Mouse (Mus musculus) inflammation-experienced regulatory T-cells (primary cell): ENCODE data around the gene Ankrd45. TPM values are rescaled to one million over a fixed set of nuclear protein-coding genes. Genes with fewer than 3 reads are reported as not detected.

Source experiments
- polyA plus RNA-seq, 2 experiments: library from polyadenylated mRNA; unstranded; fragments of 100-300 nt; shearing (Covaris generic); gene quantifications; one replicate each; pipeline ENCODE4 v1.2.1; 2017

Ankrd45 gene
- under 1 TPM; 0.20 to 0.29 TPM for polyA plus RNA-seq

GRCm38 (mm10) chr1:161142531-161143159 lies at the start of gene Ankrd45:
Gene Ankrd45, plus strand, starts transcription at chr1:161142691.

GRCm38 (mm10) chr1:161130726-161131664 lies 11.5 kb upstream of the Ankrd45 start, which contains the start of gene Klhl20:
Gene Klhl20, minus strand, starts transcription at chr1:161131511.

GRCm38 (mm10) chr1:161159214-161159613 lies 16.7 kb downstream of the Ankrd45 start, which contains the start of gene Tex50:
Gene Tex50, minus strand, starts transcription at chr1:161159314.

Other genes starting within 250 kb of the Ankrd45 start
- gene Rc3h1, start 236.3 kb upstream of the Ankrd45 start, polyA plus RNA-seq = 10 to 100 TPM; 10.2 to 14.2 TPM
- gene Serpinc1, start 164.1 kb upstream of the Ankrd45 start, polyA plus RNA-seq = 10 to 100 TPM in 1 of 2 experiments, 1 to 10 TPM in 1; 3.0 to 16.1 TPM
- 10 to 100 TPM in 1 of 2 experiments, 1 to 10 TPM in 1; 9.2 to 10.3 TPM for gene Zbtb37, start 107.8 kb upstream of the Ankrd45 start, polyA plus RNA-seq
- gene Dars2, start 72.0 kb upstream of the Ankrd45 start, polyA plus RNA-seq = 10 to 100 TPM; 12.3 to 12.8 TPM
- gene Cenpl, start 72.0 kb upstream of the Ankrd45 start, polyA plus RNA-seq = 10 to 100 TPM; 12.2 to 16.6 TPM
- 10 to 100 TPM; 26.8 to 30.0 TPM for gene Klhl20, start 11.2 kb upstream of the Ankrd45 start, polyA plus RNA-seq
- gene Tex50, start 16.6 kb downstream of the Ankrd45 start, polyA plus RNA-seq = under 1 TPM in 1 of 2 experiments, not detected in 1; 0.13 TPM
- 100 to 1,000 TPM; 240 to 318 TPM for gene Prdx6, start 108.5 kb downstream of the Ankrd45 start, polyA plus RNA-seq